Mouse (Mus musculus): ENCODE results near the gene Klf5. TPM values are rescaled to one million over a fixed set of nuclear protein-coding genes. Genes with fewer than 3 reads are reported as not detected.

The Klf5 gene
- polyA plus RNA-seq, 1 experiment: not detected

DNA sequence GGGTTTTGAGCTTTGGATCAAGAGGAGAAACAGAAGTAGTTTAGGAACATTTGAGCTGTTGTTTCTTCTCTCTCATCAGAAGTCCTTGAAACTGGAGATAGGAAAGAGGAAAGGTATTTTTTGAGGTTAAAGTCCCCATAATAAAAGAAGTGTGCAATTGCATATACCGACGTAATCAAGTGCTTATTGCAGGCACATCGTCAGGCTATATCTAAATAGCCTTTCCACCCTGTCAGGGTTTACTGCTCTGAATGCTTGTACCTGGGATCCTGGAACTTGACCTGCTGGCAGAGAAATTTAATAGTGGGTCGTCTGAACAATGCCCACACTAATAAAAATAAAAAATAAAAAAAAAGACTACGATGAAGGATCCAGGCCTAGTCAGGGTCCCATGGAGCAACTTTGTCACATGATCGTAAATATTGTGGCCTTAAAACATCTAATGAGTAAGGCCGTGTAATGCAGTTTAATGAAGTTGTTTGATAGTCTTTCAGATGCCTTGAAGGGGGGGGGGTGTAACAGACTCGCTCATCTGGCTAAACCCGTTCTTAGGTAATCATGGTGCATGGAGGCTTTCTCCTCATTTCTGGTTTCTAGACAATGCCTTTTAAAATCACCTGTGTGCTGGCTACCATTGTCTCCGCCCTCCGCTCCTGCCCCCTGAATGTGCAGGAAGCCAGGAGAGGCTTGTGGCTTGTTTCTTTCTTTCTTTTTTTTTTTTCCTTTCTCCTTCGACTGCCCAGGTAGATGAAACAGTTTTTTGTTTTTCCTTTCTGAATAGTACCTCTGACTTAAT lies 6.7 kb downstream of the Klf5 start:
- no peak overlapping the region for H3K4me3 ChIP-seq (ENCODE audit: insufficient read depth, low read length)
- no peak overlapping the region for H3K27ac ChIP-seq (ENCODE audit: insufficient read depth, low read depth, low read length)
- TF ChIP-seq CTCF (IDR thresholded peaks at IDR 0.05; ENCODE audit: low read depth, low read length) (no peak), POLR2A (IDR thresholded peaks at IDR 0.05; ENCODE audit: borderline replicate concordance, low read depth, low read length) (no peak)
- H3K4me1 ChIP-seq (ENCODE audit: control insufficient read depth, insufficient read depth, low read length): no peaks in the 10 kb centered on the region

DNA sequence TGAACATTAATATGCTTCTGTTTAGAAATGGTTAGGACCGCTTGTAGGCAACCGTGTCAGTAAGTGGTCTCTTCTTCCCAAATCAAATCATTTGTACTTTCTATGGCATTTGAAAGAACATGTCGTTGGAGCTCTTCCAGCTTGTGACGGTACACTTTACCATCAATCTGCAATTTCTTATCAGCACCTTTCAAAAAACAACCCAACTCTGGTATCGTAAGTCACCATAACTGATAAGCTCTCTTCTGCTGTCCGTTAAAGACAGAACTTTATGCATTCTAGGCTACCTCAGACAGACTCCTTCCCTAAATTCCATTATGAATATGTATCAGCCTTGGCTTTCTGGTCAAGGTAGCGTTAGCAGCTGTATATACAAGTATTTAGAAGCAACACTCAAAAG lies 7.9 kb downstream of the Klf5 start:
- Histone ChIP-seq H3K27ac (ENCODE audit: insufficient read depth, low read depth, low read length) (no peak overlapping the region), H3K4me3 (ENCODE audit: insufficient read depth, low read length) (no peak overlapping the region), H3K4me1 (ENCODE audit: control insufficient read depth, insufficient read depth, low read length) (no peaks in the 10 kb centered on the region)
- no peak for TF ChIP-seq CTCF (IDR thresholded peaks at IDR 0.05; ENCODE audit: low read depth, low read length)
- no peak for TF ChIP-seq POLR2A (IDR thresholded peaks at IDR 0.05; ENCODE audit: borderline replicate concordance, low read depth, low read length)

DNA sequence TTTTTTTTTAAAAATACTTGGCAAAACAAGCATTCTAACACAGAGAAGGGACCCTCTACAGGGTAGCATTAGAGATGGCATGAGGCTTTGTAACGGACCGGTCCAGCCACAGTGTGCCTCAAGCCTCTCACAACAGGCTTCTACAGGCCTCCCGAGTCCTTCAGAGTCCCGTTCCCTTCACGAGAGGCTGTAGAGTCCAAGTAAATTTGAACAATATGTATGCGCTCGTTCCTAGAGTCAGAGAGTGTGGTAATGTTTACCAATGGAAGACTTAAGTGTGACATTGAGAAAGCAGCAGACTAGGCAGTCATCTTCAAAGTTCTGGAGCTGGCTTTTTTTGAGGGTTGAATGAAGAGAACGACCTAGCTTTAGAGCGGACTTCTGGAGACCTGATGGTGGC lies 11.1 kb downstream of the Klf5 start:
- no peak for TF ChIP-seq CTCF (IDR thresholded peaks at IDR 0.05; ENCODE audit: low read depth, low read length)
- no peak for TF ChIP-seq POLR2A (IDR thresholded peaks at IDR 0.05; ENCODE audit: borderline replicate concordance, low read depth, low read length)
- Histone ChIP-seq H3K27ac (ENCODE audit: insufficient read depth, low read depth, low read length) (no peak overlapping the region), H3K4me1 (ENCODE audit: control insufficient read depth, insufficient read depth, low read length) (no peaks in the 10 kb centered on the region), H3K4me3 (ENCODE audit: insufficient read depth, low read length) (no peak overlapping the region)

DNA sequence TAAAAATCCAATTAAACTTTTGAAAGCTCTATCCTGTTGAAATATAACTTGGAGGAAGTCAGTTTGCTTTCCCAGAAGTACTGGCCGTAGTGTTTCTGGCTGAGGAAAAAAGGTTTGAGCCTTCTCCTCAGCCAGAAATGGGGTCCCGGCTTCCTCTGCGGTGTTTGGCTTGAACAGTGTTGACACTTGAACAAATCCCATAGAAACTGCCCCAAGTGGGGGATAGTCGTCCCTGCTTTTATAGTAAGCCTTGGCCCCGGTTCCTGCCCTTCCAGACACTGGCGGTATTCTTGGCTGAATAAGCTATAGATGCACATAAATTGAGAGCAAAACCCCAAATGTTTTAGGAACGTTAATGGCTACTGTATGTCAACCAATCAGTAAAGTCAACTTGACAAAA lies 11.9 kb downstream of the Klf5 start:
- Histone ChIP-seq H3K27ac (ENCODE audit: insufficient read depth, low read depth, low read length) (no peak overlapping the region), H3K4me3 (ENCODE audit: insufficient read depth, low read length) (no peak overlapping the region), H3K4me1 (ENCODE audit: control insufficient read depth, insufficient read depth, low read length) (no peaks in the 10 kb centered on the region)
- TF ChIP-seq CTCF (IDR thresholded peaks at IDR 0.05; ENCODE audit: low read depth, low read length): no peak
- TF ChIP-seq POLR2A (IDR thresholded peaks at IDR 0.05; ENCODE audit: borderline replicate concordance, low read depth, low read length): no peak

DNA sequence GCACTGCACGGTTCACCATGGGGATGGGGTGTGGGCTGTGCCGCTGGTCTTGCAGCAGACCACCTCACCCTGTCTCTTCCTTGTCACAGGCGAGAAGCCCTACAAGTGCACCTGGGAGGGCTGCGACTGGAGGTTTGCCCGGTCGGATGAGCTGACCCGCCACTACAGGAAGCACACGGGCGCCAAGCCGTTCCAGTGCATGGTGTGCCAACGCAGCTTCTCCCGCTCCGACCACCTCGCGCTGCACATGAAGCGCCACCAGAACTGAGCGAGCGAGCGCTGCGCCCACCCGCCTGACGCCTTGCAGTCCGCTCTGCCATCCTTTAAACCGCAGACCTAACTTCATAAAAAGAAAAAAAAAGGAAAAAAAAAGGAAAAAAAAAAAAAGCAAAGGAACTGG lies 14.6 kb downstream of the Klf5 start:
- Histone ChIP-seq H3K4me3 (ENCODE audit: insufficient read depth, low read length) (no peak overlapping the region), H3K4me1 (ENCODE audit: control insufficient read depth, insufficient read depth, low read length) (no peaks in the 10 kb centered on the region), H3K27ac (ENCODE audit: insufficient read depth, low read depth, low read length) (no peak overlapping the region)
- no peak for TF ChIP-seq POLR2A (IDR thresholded peaks at IDR 0.05; ENCODE audit: borderline replicate concordance, low read depth, low read length)
- no peak for TF ChIP-seq CTCF (IDR thresholded peaks at IDR 0.05; ENCODE audit: low read depth, low read length)

DNA sequence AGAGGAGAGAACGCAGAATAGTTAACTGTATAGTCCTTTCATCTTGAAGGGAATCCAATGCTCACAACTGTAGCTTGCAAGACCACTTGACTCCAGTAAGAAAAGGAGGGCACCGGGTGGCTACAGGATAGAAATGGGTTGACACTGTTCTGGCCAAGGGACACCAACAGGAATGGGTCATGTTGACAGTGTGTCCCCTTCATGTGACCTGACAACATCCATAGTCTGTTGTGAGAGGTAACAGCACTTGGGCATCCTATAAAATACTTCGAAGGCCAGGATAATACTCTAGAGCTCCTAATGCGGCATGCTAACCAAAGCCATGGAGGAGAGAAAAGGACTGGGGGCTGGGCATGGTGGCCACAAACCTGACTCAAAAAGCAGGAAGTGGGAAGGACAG lies 17.8 kb downstream of the Klf5 start:
- H3K27ac ChIP-seq (ENCODE audit: insufficient read depth, low read depth, low read length): no peak overlapping the region
- TF ChIP-seq POLR2A (IDR thresholded peaks at IDR 0.05; ENCODE audit: borderline replicate concordance, low read depth, low read length): no peak
- no peak for TF ChIP-seq CTCF (IDR thresholded peaks at IDR 0.05; ENCODE audit: low read depth, low read length)
- no peak overlapping the region for H3K4me3 ChIP-seq (ENCODE audit: insufficient read depth, low read length)
- no peaks in the 10 kb centered on the region for H3K4me1 ChIP-seq (ENCODE audit: control insufficient read depth, insufficient read depth, low read length)

DNA sequence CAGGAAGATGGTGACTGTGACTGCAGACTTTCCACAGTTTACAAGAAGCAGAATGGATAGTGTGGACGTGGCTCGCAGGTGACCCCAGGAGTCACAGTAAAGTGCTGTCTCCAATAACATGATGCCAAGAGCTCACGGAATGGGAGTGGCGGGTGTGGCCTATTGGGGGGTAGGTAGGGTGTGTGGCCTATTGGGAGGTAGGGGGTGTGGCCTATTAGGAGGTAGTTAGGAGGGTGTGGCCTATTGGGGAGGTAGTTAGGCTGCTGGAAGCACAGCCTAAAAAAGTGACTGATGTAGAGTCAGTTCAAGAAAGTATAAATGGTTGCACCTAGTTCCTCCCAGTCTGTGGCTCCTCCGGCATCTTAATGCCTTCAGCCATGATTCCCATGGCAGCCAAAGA lies 22.2 kb downstream of the Klf5 start:
- Histone ChIP-seq H3K4me3 (ENCODE audit: insufficient read depth, low read length) (no peak overlapping the region), H3K27ac (ENCODE audit: insufficient read depth, low read depth, low read length) (no peak overlapping the region), H3K4me1 (ENCODE audit: control insufficient read depth, insufficient read depth, low read length) (no peaks in the 10 kb centered on the region)
- TF ChIP-seq CTCF (IDR thresholded peaks at IDR 0.05; ENCODE audit: low read depth, low read length): no peak
- no peak for TF ChIP-seq POLR2A (IDR thresholded peaks at IDR 0.05; ENCODE audit: borderline replicate concordance, low read depth, low read length)

DNA sequence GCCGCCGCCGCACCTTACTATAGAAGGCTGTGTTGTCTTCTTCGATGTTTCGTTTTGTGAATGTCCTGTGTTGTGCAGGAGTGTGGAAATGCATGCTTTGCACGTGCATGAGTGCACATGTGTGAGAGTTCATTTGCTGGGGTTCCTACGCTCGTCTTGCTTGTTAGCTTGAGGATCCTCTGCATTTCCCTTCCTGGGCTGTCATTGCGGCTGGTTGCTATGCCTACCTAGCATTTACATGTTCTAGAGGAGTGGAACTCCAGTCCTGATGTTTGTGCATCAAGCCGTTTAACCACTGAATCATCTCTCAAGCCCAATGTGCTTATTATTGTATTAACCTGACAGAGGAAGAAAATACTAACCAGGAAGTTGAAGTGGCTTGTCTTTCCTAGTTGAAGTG lies 24.9 kb downstream of the Klf5 start:
- TF ChIP-seq POLR2A (IDR thresholded peaks at IDR 0.05; ENCODE audit: borderline replicate concordance, low read depth, low read length): no peak
- no peak for TF ChIP-seq CTCF (IDR thresholded peaks at IDR 0.05; ENCODE audit: low read depth, low read length)
- Histone ChIP-seq H3K4me3 (ENCODE audit: insufficient read depth, low read length) (no peak overlapping the region), H3K27ac (ENCODE audit: insufficient read depth, low read depth, low read length) (no peak overlapping the region), H3K4me1 (ENCODE audit: control insufficient read depth, insufficient read depth, low read length) (no peaks in the 10 kb centered on the region)

DNA sequence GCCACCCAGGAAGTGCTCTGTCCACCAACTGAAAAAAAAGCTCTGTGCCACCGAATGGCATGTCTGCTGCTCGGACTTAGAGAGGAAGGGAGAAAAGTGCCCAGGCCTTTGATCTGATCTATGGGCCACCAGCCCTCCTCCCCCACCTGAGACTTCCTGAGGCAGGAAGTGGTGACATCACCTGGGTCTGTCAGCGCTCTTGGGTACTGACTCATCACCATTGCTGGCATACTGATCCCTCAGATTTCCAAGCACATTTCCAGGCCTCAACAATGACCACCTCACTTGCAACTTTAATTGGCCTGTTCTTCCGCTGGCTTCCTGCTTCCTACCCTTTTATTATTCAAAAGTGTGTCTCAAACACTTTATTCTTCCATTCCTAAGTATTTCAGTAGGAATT lies 26.0 kb downstream of the Klf5 start:
- Histone ChIP-seq H3K27ac (ENCODE audit: insufficient read depth, low read depth, low read length) (no peak overlapping the region), H3K4me1 (ENCODE audit: control insufficient read depth, insufficient read depth, low read length) (no peaks in the 10 kb centered on the region), H3K4me3 (ENCODE audit: insufficient read depth, low read length) (no peak overlapping the region)
- TF ChIP-seq CTCF (IDR thresholded peaks at IDR 0.05; ENCODE audit: low read depth, low read length): no peak
- no peak for TF ChIP-seq POLR2A (IDR thresholded peaks at IDR 0.05; ENCODE audit: borderline replicate concordance, low read depth, low read length)

DNA sequence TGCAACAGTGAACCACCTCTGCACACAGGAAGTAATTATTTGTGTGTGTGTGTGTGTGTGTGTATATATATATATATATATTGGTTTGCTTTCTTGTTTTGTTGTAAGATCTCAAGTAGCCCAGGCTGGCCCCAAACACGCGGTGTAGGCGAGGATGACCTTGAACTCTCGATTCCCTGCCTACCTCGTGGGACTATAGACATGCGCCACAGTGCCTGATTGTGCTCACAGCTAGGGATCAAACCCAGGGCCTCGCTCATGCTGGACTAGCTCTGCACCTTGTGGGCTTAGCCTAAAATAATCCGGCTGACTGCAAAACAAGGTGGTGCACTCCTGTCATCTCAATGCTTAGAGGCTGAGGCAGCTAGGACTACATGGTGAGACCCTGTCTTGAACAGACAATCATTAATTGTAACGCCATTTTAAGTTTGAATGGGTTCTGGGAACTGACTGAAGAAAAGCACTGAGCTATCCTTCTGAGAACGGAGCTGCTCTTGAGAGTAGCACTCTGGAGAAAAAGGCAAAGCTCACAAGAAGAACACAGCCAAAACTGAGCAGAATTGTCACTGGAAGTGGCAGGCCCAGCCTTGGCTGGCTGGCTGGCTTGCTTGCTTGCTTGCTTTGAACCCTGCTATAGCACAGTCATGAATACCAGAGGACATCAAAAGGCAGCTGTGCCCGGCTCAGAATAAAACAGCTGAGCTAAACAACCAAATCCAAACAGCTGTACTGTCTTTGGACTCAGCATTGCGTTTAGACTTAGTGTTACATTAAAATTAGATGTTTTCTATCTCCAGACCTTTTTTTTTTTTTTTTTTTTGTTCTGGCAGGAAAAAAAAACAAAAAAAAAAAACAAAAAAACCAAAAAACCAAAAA lies 27.3 kb downstream of the Klf5 start:
- H3K27ac ChIP-seq (ENCODE audit: insufficient read depth, low read depth, low read length): no peak overlapping the region
- TF ChIP-seq POLR2A (IDR thresholded peaks at IDR 0.05; ENCODE audit: borderline replicate concordance, low read depth, low read length): no peak
- TF ChIP-seq CTCF (IDR thresholded peaks at IDR 0.05; ENCODE audit: low read depth, low read length): no peak
- no peaks in the 10 kb centered on the region for H3K4me1 ChIP-seq (ENCODE audit: control insufficient read depth, insufficient read depth, low read length)
- no peak overlapping the region for H3K4me3 ChIP-seq (ENCODE audit: insufficient read depth, low read length)
